Mouse (Mus musculus) myocyte (in vitro differentiated cells): Measurements from ENCODE around the gene Wdr72. TPM values are rescaled to one million over a fixed set of nuclear protein-coding genes. Genes with fewer than 3 reads are reported as not detected.

Source experiments
- H3K27me3 ChIP-seq: one replicate; pipeline ENCODE4 v1.6.1; 2011; ENCODE audit not compliant: control insufficient read depth, insufficient read depth, insufficient read length
- H3K36me3 ChIP-seq: one replicate; pipeline ENCODE4 v1.6.1; 2011; ENCODE audit not compliant: control insufficient read depth, insufficient read depth
- H3K4me2 ChIP-seq: one replicate; pipeline ENCODE4 v1.6.1; 2011; ENCODE audit warnings: low read depth, control low read depth
- H3K4me3 ChIP-seq: one replicate; pipeline ENCODE4 v1.5.1; 2011; ENCODE audit warnings: mild to moderate bottlenecking, control low read depth, moderate library complexity
- H3K79me2 ChIP-seq: one replicate; pipeline ENCODE4 v1.6.1; 2011; ENCODE audit not compliant: control insufficient read depth, insufficient read depth
- H3ac ChIP-seq: one replicate; pipeline ENCODE4 v1.6.1; 2011; ENCODE audit not compliant: control insufficient read depth, insufficient read length
- CEBPB ChIP-seq: IDR thresholded peaks from 2 replicates; pipeline ENCODE4 v1.6.1; 2011; ENCODE audit warnings: mild to moderate bottlenecking, moderate library complexity; ENCODE audit not compliant: poor library complexity, insufficient read depth, severe bottlenecking
- E2F4 ChIP-seq: IDR thresholded peaks from one replicate; pipeline ENCODE4 v1.6.1; 2011; ENCODE audit warnings: mild to moderate bottlenecking, control low read depth, moderate library complexity; ENCODE audit not compliant: insufficient read depth
- MAX ChIP-seq: IDR thresholded peaks from one replicate; pipeline ENCODE4 v1.6.1; 2011; ENCODE audit warnings: low read depth, mild to moderate bottlenecking, control low read depth
- MYOD1 ChIP-seq, 3 experiments: IDR thresholded peaks; one replicate each; pipeline ENCODE4 v1.6.1; 2011; ENCODE audit warnings: control low read depth in 2 of 3, low read depth in 2 of 3, mild to moderate bottlenecking in 2 of 3, moderate library complexity in 1 of 3; ENCODE audit not compliant: insufficient read length in 2 of 3, control insufficient read depth in 1 of 3
- MYOG ChIP-seq, 3 experiments: IDR thresholded peaks; one replicate each; pipeline ENCODE4 v1.6.1; 2011; ENCODE audit warnings: control low read depth in 2 of 3, low read depth in 2 of 3, mild to moderate bottlenecking in 2 of 3; ENCODE audit not compliant: insufficient read length in 2 of 3, control insufficient read depth in 1 of 3, insufficient read depth in 1 of 3
- POLR2A ChIP-seq: IDR thresholded peaks from one replicate; pipeline ENCODE4 v1.6.1; 2011; ENCODE audit warnings: low read depth, mild to moderate bottlenecking, control low read depth, moderate library complexity; ENCODE audit not compliant: insufficient read length
- POLR2AphosphoS2 ChIP-seq: IDR thresholded peaks from one replicate; pipeline ENCODE4 v1.6.1; 2011; ENCODE audit warnings: low read depth, control low read depth; ENCODE audit not compliant: insufficient read length
- REST ChIP-seq: IDR thresholded peaks from one replicate; pipeline ENCODE4 v1.6.1; 2011; ENCODE audit warnings: mild to moderate bottlenecking, control low read depth, moderate library complexity; ENCODE audit not compliant: insufficient read depth, insufficient read length
- SRF ChIP-seq: IDR thresholded peaks from one replicate; pipeline ENCODE4 v1.6.1; 2011; ENCODE audit warnings: low read depth; ENCODE audit not compliant: control insufficient read depth, insufficient read length
- TCF12 ChIP-seq: IDR thresholded peaks from one replicate; pipeline ENCODE4 v1.6.1; 2011; ENCODE audit warnings: mild to moderate bottlenecking, control low read depth; ENCODE audit not compliant: poor library complexity, insufficient read depth, severe bottlenecking
- TCF3 ChIP-seq: IDR thresholded peaks from one replicate; pipeline ENCODE4 v1.6.1; 2011; ENCODE audit warnings: low read depth, control low read depth; ENCODE audit not compliant: insufficient read length
- USF1 ChIP-seq: IDR thresholded peaks from one replicate; pipeline ENCODE4 v1.6.1; 2011; ENCODE audit warnings: low read depth, mild to moderate bottlenecking, control low read depth, moderate library complexity
- polyA plus RNA-seq: library from polyadenylated mRNA; unstranded; fragments of >200 nt; fragmentation: generic; extraction: Trizol; gene quantifications from one replicate; pipeline ENCODE4 v1.2.1, GENCODE M21; 2012; ENCODE audit warnings: missing spikeins

Wdr72 gene
- not detected for polyA plus RNA-seq

DNA sequence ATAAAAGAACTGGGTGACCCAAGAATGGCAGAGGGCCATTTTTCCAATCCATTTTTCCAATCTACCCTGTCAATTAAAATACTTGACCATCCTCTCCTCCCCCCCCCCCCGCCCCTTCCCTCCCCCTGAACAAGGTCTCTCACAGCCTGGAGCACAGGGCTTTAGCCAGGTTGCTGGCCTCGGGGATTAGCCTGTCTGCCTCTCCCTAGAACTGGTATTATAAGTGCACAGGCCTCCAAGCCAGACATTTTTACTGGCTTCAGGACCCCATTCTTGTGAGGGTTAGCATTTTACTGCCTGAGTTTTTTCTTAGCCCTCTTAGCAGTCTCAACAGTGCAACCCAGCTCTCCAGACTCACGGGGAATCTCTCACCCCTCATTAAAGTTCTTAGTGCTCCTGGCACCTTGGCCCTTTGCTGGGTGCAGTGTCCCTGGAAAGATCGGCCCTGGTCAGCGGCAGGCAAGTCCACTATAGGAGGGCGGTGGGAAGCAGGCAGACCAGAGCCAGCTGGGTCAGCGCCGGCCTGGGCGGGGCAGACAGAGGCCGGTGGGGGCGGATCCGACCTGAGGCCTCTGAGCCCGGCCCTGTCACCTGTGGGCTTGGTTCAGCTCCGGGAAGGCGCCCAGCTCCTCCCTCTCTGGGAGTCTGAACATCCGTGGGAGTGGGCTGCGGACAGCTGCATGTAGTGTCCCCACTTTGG is at the start of gene Wdr72:
Gene Wdr72 (plus strand): TSS at position 596 of the 700 bp plus-strand sequence.
- Histone ChIP-seq H3K27me3 (no peaks in the 10 kb centered on the region), H3ac (no peak within 1 kb of the TSS), H3K4me2 (peak within 1 kb of the TSS; percentile 6), H3K79me2 (no peaks in the 10 kb centered on the region), H3K4me3 (no peak within 1 kb of the TSS), H3K36me3 (no peaks in the 10 kb centered on the region)
- no peak for TF ChIP-seq MYOG (IDR thresholded peaks at IDR 0.05; ENCODE audit: control insufficient read depth in 1 of 3, insufficient read depth in 1 of 3, insufficient read length in 2 of 3, low read depth in 2 of 3)
- no peak for TF ChIP-seq POLR2A
- no peak for TF ChIP-seq E2F4
- no peak for TF ChIP-seq SRF
- TF ChIP-seq TCF3, result no peak
- TF ChIP-seq REST, result no peak
- TF ChIP-seq POLR2AphosphoS2, result no peak
- no peak for TF ChIP-seq MAX
- no peak for TF ChIP-seq TCF12
- no peak for TF ChIP-seq USF1
- TF ChIP-seq CEBPB, result no peak

DNA sequence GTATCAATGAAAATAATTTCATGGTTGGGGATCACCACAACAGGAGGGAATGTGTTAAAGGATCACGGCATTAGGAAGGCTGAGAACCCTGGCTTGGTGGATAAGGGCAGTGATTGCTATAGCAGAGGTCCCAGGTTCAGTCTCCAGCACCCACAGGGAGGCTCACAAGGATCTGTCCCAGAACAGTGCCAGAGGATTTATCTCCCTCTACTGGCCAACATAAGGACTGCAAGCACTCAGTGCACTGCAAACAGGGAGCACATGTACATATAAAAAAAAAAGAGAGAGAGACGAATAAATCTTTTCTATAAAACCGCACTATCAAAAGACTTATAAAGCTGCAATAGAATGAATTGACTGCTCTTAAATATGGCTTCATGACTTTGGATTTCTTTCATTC is 43.9 kb upstream of the Wdr72 start:
- H3K36me3 ChIP-seq, result no peaks in the 10 kb centered on the region
- H3K79me2 ChIP-seq, result no peaks in the 10 kb centered on the region
- H3ac ChIP-seq, result no peak overlapping the region
- no peak overlapping the region for H3K4me3 ChIP-seq
- H3K4me2 ChIP-seq, result no peak overlapping the region
- no peaks in the 10 kb centered on the region for H3K27me3 ChIP-seq
- TF ChIP-seq MAX (no peak), MYOG (IDR thresholded peaks at IDR 0.05; ENCODE audit: control insufficient read depth in 1 of 3, insufficient read depth in 1 of 3, insufficient read length in 2 of 3, low read depth in 2 of 3) (no peak), CEBPB (no peak), TCF3 (no peak), MYOD1 (IDR thresholded peaks at IDR 0.05; ENCODE audit: control insufficient read depth in 1 of 3, insufficient read length in 2 of 3, low read depth in 2 of 3) (no peak)

DNA sequence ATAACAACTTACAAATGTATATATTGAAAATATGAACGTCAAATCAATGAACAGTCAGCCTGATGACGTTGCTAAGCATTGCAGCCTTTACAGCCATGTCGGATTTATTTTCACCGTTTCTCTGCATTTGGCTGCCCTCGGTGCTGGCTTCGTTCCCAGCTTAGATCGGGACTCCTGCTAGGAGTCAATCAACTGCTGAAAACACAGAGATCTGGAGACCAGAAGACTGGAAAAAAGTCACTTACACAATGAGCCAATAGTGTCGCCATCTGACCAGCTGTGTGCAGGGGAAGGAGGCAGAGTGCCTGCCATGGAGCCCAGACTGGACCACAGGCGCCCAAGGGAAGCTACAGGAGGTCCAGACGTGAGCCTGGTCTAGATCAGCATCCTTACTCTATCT is 43.4 kb upstream of the Wdr72 start:
- Histone ChIP-seq H3K4me2 (no peak overlapping the region), H3K27me3 (no peaks in the 10 kb centered on the region)

DNA sequence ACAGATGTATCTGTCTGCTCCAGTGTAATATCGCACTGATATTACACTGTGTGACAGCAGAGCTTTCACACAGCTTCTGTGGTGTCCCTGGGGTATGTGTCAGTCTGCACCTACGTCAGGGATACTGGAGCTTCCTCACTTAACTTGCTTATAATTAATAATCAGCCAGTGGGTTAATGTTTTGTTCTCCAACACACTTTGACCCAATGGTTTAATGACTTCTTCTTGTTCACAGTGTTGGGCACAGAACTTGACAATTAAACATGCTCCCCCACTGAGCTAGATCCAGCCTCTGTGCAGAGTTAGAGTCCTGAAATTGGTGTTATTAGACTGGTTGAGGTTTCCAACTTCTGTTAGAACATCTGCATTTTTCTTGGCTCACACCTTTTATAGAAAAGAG is 34.2 kb upstream of the Wdr72 start:
- Histone ChIP-seq H3K79me2 (no peaks in the 10 kb centered on the region), H3ac (no peak overlapping the region), H3K4me2 (no peak overlapping the region), H3K27me3 (no peaks in the 10 kb centered on the region), H3K4me3 (no peak overlapping the region), H3K36me3 (no peaks in the 10 kb centered on the region)
- TF ChIP-seq POLR2A (no peak), REST (no peak), MYOD1 (IDR thresholded peaks at IDR 0.05; ENCODE audit: control insufficient read depth in 1 of 3, insufficient read length in 2 of 3, low read depth in 2 of 3) (no peak), MYOG (IDR thresholded peaks at IDR 0.05; ENCODE audit: control insufficient read depth in 1 of 3, insufficient read depth in 1 of 3, insufficient read length in 2 of 3, low read depth in 2 of 3) (no peak), TCF3 (no peak), MAX (no peak), E2F4 (no peak)

More for the DNA sequence above, 43.4 kb upstream of the Wdr72 start:
- H3ac ChIP-seq, result no peak overlapping the region
- no peaks in the 10 kb centered on the region for H3K79me2 ChIP-seq
- no peaks in the 10 kb centered on the region for H3K36me3 ChIP-seq
- H3K4me3 ChIP-seq, result no peak overlapping the region
- no peak for TF ChIP-seq USF1
- no peak for TF ChIP-seq TCF3
- TF ChIP-seq REST, result no peak
- TF ChIP-seq SRF, result no peak
- no peak for TF ChIP-seq POLR2A

DNA sequence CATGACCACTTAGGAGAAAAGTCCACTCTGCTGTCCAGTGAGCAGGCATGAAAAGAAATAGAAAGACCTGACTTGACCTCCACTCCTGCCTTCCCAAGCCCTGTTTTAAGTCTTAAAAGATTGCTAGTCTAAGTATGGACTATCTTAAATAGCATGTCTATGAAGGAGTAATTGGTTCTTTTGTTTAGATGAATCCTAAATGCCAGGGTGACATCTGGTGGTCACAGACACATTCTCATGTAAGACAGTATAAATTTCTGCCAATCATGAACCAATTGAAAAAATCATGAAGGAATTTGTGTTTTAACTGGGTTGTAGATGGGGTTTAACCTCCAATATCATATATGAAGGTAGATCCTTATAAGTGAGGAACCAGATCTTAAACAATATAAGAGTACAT is 31.7 kb upstream of the Wdr72 start:
- Histone ChIP-seq H3K27me3 (no peaks in the 10 kb centered on the region), H3K4me2 (no peak overlapping the region), H3K79me2 (no peaks in the 10 kb centered on the region), H3ac (no peak overlapping the region), H3K4me3 (no peak overlapping the region), H3K36me3 (no peaks in the 10 kb centered on the region)
- TF ChIP-seq POLR2A (no peak), REST (no peak), E2F4 (no peak), TCF12 (no peak), TCF3 (no peak), MYOD1 (IDR thresholded peaks at IDR 0.05; ENCODE audit: control insufficient read depth in 1 of 3, insufficient read length in 2 of 3, low read depth in 2 of 3) (no peak), MAX (no peak), SRF (no peak), USF1 (no peak), MYOG (IDR thresholded peaks at IDR 0.05; ENCODE audit: control insufficient read depth in 1 of 3, insufficient read depth in 1 of 3, insufficient read length in 2 of 3, low read depth in 2 of 3) (no peak), CEBPB (no peak), POLR2AphosphoS2 (no peak)
